Comparison of ENCODE assay signal across 22 mouse cellular contexts in genomic region chr8:53954476-53955158, GRCm38 (mm10).
DNase-seq lines count a peak whose midpoint lies in the region; ATAC-seq lines count a peak whose summit lies in the region.
"Had no signal": no experiment of that assay in that cellular context is flagged by ENCODE, and none has a peak within 500 bp of the region (broad histone marks: within the 10 kb centered on the region; RNA-seq: fewer than 3 reads in every experiment).

No protein-coding gene starts in this region.

- no peaks in the 10 kb centered on the region for H3K9me3 ChIP-seq in embryonic facial prominence, embryonic 14.5 days (ENCODE audit: control insufficient read depth, low read length)
- H3K9me3 ChIP-seq in embryonic facial prominence, embryonic 10.5 days, result no peaks in the 10 kb centered on the region
- no peaks in the 10 kb centered on the region for H3K9me3 ChIP-seq in lung, embryonic 16.5 days (ENCODE audit: control insufficient read depth, low read length)
- H3K9me3 ChIP-seq: embryonic facial prominence, embryonic 15.5 days; forebrain, embryonic 15.5 days; G1E; heart, embryonic 13.5 days; hindbrain, embryonic 15.5 days had no signal

- 52% methylated on average over 4 of the region's 4 CpGs for WGBS in embryonic facial prominence, embryonic 14.5 days
- 78% methylated on average over 4 of the region's 4 CpGs for WGBS in embryonic facial prominence, embryonic 10.5 days
- WGBS in lung, embryonic 16.5 days, result 37% methylated on average over 4 of the region's 4 CpGs

- peak overlapping the region; percentile 21; the same call in 1 of the 2 replicates for H3K27ac ChIP-seq in embryonic facial prominence, embryonic 14.5 days (replicated peaks; ENCODE audit: low read depth, low read length)
- H3K27ac ChIP-seq in embryonic facial prominence, embryonic 10.5 days (replicated peaks), result no peak overlapping the region
- peak overlapping the region; percentile 57 for H3K27ac ChIP-seq in lung, embryonic 16.5 days (ENCODE audit: low read length)
- H3K27ac ChIP-seq: embryonic facial prominence, embryonic 15.5 days; forebrain, embryonic 15.5 days; heart, embryonic 13.5 days; hindbrain, embryonic 15.5 days had no signal

- no peak overlapping the region for H3K4me2 ChIP-seq in embryonic facial prominence, embryonic 14.5 days (ENCODE audit: low read depth, low read length)
- H3K4me2 ChIP-seq in lung, embryonic 16.5 days (ENCODE audit: low read depth, low read length), result no peak overlapping the region
- H3K4me2 ChIP-seq: embryonic facial prominence, embryonic 15.5 days; forebrain, embryonic 15.5 days; heart, embryonic 13.5 days; hindbrain, embryonic 15.5 days had no signal

- H3K9ac ChIP-seq in embryonic facial prominence, embryonic 14.5 days (ENCODE audit: low read depth, low read length), result no peak overlapping the region
- H3K9ac ChIP-seq in lung, embryonic 16.5 days (ENCODE audit: low read length), result no peak overlapping the region
- H3K9ac ChIP-seq: embryonic facial prominence, embryonic 15.5 days; forebrain, embryonic 15.5 days; heart, embryonic 13.5 days; hindbrain, embryonic 15.5 days had no signal

- H3K36me3 ChIP-seq in embryonic facial prominence, embryonic 14.5 days (ENCODE audit: control insufficient read depth, insufficient read depth, low read length), result no peaks in the 10 kb centered on the region
- H3K36me3 ChIP-seq in embryonic facial prominence, embryonic 10.5 days (replicated peaks), result no peaks in the 10 kb centered on the region
- H3K36me3 ChIP-seq in lung, embryonic 16.5 days (ENCODE audit: control insufficient read depth, insufficient read depth, low read length), result no peaks in the 10 kb centered on the region
- H3K36me3 ChIP-seq: embryonic facial prominence, embryonic 15.5 days; forebrain, embryonic 15.5 days; G1E; heart, embryonic 13.5 days; hindbrain, embryonic 15.5 days had no signal

- DNase-seq in embryonic facial prominence, embryonic 14.5 days (ENCODE audit: low spot score), result peak; percentile 30
- DNase-seq in embryonic facial prominence, embryonic 10.5 days (ENCODE audit: low spot score), result no peak
- no peak for DNase-seq in lung, postnatal 36 days
- peak; percentile 15 for DNase-seq in fibroblast of lung, adult 2 months (ENCODE audit: low read depth)
- no peak for DNase-seq in ovary, postnatal 14 days (ENCODE audit: low spot score)
- DNase-seq in kidney, postnatal 36 days, result no peak
- DNase-seq: adrenal gland, postnatal 10 days; B cell, adult 2 months; cerebellum, adult 11-12 months; cerebellum, adult 9-10 months; cerebellum, postnatal 25 days; gastrocnemius, postnatal 36 days; heart, adult 11 months; heart, postnatal 36 days had no signal

- H3K4me1 ChIP-seq in embryonic facial prominence, embryonic 14.5 days (ENCODE audit: control insufficient read depth, insufficient read depth, low read length), result no peaks in the 10 kb centered on the region
- peaks cover 8% of the 10 kb centered on the region for H3K4me1 ChIP-seq in embryonic facial prominence, embryonic 10.5 days
- no peaks in the 10 kb centered on the region for H3K4me1 ChIP-seq in lung, embryonic 16.5 days (replicated peaks; ENCODE audit: control insufficient read depth, insufficient read depth, low read length)
- H3K4me1 ChIP-seq: embryonic facial prominence, embryonic 15.5 days; forebrain, embryonic 15.5 days; hindbrain, embryonic 15.5 days had no signal

- no peak overlapping the region for H3K4me3 ChIP-seq in embryonic facial prominence, embryonic 14.5 days (ENCODE audit: low read depth, low read length)
- no peak overlapping the region for H3K4me3 ChIP-seq in embryonic facial prominence, embryonic 10.5 days
- no peak overlapping the region for H3K4me3 ChIP-seq in lung, embryonic 16.5 days (ENCODE audit: low read length)
- H3K4me3 ChIP-seq: embryonic facial prominence, embryonic 15.5 days; erythroblast, embryonic 14.5 days; forebrain, embryonic 15.5 days; heart, embryonic 13.5 days; hindbrain, embryonic 15.5 days had no signal

- ATAC-seq in embryonic facial prominence, embryonic 14.5 days (ENCODE audit: low read depth), result no peak
- peak; percentile 69 for ATAC-seq in lung, embryonic 16.5 days (ENCODE audit: low read depth)
- ATAC-seq: CD4-positive, CD25-positive, alpha-beta regulatory T cell, adult 4 months; forebrain, embryonic 15.5 days had no signal

- no peaks in the 10 kb centered on the region for H3K27me3 ChIP-seq in embryonic facial prominence, embryonic 14.5 days (replicated peaks; ENCODE audit: control insufficient read depth, insufficient read depth, low read length)
- H3K27me3 ChIP-seq in embryonic facial prominence, embryonic 10.5 days (replicated peaks; ENCODE audit: low read depth, poor library complexity, severe bottlenecking), result no peaks in the 10 kb centered on the region
- H3K27me3 ChIP-seq in lung, embryonic 16.5 days (ENCODE audit: control insufficient read depth, insufficient read depth, low read depth, low read length), result no peaks in the 10 kb centered on the region
- H3K27me3 ChIP-seq: embryonic facial prominence, embryonic 15.5 days; forebrain, embryonic 15.5 days; heart, embryonic 13.5 days; hindbrain, embryonic 15.5 days had no signal

Comparison
In these comparisons a context has a peak if more than half of its experiments do, and no peak if none do; other contexts are left out.
1. DNase-seq: peak in embryonic facial prominence, embryonic 14.5 days (single experiment) and fibroblast of lung, adult 2 months (single experiment); none in embryonic facial prominence, embryonic 10.5 days (single experiment), lung, postnatal 36 days (single experiment), ovary, postnatal 14 days (single experiment) and kidney, postnatal 36 days (0 of 2).